Comparison of ENCODE assay signal across 9 mouse cellular contexts in the genomic region with DNA sequence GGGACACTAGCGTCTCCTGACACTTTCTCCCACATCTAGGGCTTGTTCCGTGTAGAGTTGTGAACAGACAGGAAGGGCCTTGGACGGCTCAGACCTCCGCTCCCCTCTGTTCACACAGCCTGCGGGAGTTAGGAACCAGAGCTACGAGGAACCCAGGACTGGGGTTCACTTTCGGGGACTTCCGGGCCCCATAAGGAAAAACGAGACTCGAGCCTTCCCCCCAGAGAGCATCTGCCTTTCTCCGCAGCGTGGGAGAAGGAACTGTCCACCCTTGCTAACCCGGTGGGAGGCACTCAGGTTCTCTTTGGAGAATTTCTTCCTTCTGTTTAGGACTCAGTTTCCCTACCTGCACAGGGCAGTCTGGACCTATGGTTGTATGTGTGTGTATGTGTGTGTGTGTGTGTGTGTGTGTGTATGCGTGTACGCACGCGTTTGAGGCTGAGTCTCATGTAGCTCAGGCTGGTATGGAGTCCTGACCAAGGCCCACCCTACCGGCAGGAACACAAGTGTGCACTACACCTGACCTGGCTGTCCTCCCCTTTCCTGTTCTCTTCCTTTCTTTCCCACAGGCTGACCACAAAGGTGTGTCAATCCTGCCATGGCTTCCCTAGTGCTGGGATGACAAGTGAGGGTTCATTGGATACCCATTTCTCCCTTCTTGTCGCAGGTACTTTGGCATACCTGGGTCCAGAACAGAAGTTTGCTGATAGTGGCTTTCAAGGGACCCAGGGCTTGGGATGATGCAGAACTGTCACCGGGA. TPM values are rescaled to one million over a fixed set of nuclear protein-coding genes. Genes with fewer than 3 reads are reported as not detected.
DNase-seq lines count a peak whose midpoint lies in the region; ATAC-seq lines count a peak whose summit lies in the region.
"Had no signal": no experiment of that assay in that cellular context is flagged by ENCODE, and none has a peak within 500 bp of the region (broad histone marks: within the 10 kb centered on the region; RNA-seq: fewer than 3 reads in every experiment).

No protein-coding gene starts in this region.

- peak overlapping the region; percentile 33; the same call in 1 of the 2 replicates for H3K9ac ChIP-seq in lung, embryonic 16.5 days (ENCODE audit: low read length)
- H3K9ac ChIP-seq in forebrain, embryonic 12.5 days, result peak overlapping the region; percentile 42; the same call in 1 of the 2 replicates
- no peak overlapping the region for H3K9ac ChIP-seq in limb, embryonic 15.5 days
- no peak overlapping the region for H3K9ac ChIP-seq in stomach, embryonic 15.5 days

- peaks cover 34% of the 10 kb centered on the region for H3K27me3 ChIP-seq in lung, embryonic 16.5 days (ENCODE audit: control insufficient read depth, insufficient read depth, low read depth, low read length)
- peaks cover 62% of the 10 kb centered on the region for H3K27me3 ChIP-seq in forebrain, embryonic 12.5 days
- H3K27me3 ChIP-seq in limb, embryonic 15.5 days, result peaks cover 59% of the 10 kb centered on the region
- H3K27me3 ChIP-seq in stomach, embryonic 15.5 days (replicated peaks), result peaks cover 38% of the 10 kb centered on the region

- peak overlapping the region; percentile 24 for H3K4me3 ChIP-seq in lung, embryonic 16.5 days (ENCODE audit: low read length)
- peak overlapping the region; percentile 31 for H3K4me3 ChIP-seq in forebrain, embryonic 12.5 days (replicated peaks)
- H3K4me3 ChIP-seq in limb, embryonic 15.5 days, result peak overlapping the region; percentile 30
- H3K4me3 ChIP-seq in stomach, embryonic 15.5 days (replicated peaks), result peak overlapping the region; percentile 32

- peak overlapping the region; percentile 51 for H3K4me2 ChIP-seq in lung, embryonic 16.5 days (ENCODE audit: low read depth, low read length)
- H3K4me2 ChIP-seq in forebrain, embryonic 12.5 days, result peak overlapping the region; percentile 43; the same call in 1 of the 2 replicates
- H3K4me2 ChIP-seq in limb, embryonic 15.5 days, result peak overlapping the region; percentile 48
- peak overlapping the region; percentile 54 for H3K4me2 ChIP-seq in stomach, embryonic 15.5 days

- H3K27ac ChIP-seq in lung, embryonic 16.5 days (ENCODE audit: low read length), result no peak overlapping the region
- H3K27ac ChIP-seq in forebrain, embryonic 12.5 days, result no peak overlapping the region
- H3K27ac ChIP-seq in limb, embryonic 15.5 days, result no peak overlapping the region
- H3K27ac ChIP-seq in stomach, embryonic 15.5 days, result no peak overlapping the region

- peaks cover 17% of the 10 kb centered on the region for H3K4me1 ChIP-seq in lung, embryonic 16.5 days (replicated peaks; ENCODE audit: control insufficient read depth, insufficient read depth, low read length)
- peaks cover 23% of the 10 kb centered on the region for H3K4me1 ChIP-seq in forebrain, embryonic 12.5 days
- H3K4me1 ChIP-seq in limb, embryonic 15.5 days, result peaks cover 33% of the 10 kb centered on the region
- peaks cover 29% of the 10 kb centered on the region for H3K4me1 ChIP-seq in stomach, embryonic 15.5 days

- H3K36me3 ChIP-seq in lung, embryonic 16.5 days (ENCODE audit: control insufficient read depth, insufficient read depth, low read length), result peaks cover 18% of the 10 kb centered on the region
- peaks cover 32% of the 10 kb centered on the region for H3K36me3 ChIP-seq in forebrain, embryonic 12.5 days (replicated peaks)
- H3K36me3 ChIP-seq in limb, embryonic 15.5 days, result peaks cover 27% of the 10 kb centered on the region
- H3K36me3 ChIP-seq in stomach, embryonic 15.5 days, result peaks cover 17% of the 10 kb centered on the region

- DNase-seq in lung, postnatal 10 days, result no peak
- DNase-seq in layer of hippocampus, adult 18-20 months (ENCODE audit: low spot score in 2 of 2), result no peak
- DNase-seq in adrenal gland, postnatal 14 days, result no peak
- no peak for DNase-seq in spleen, adult 18-20 months

- no peaks in the 10 kb centered on the region for H3K9me3 ChIP-seq in lung, embryonic 16.5 days (ENCODE audit: control insufficient read depth, low read length)
- H3K9me3 ChIP-seq in forebrain, embryonic 12.5 days, result no peaks in the 10 kb centered on the region
- no peaks in the 10 kb centered on the region for H3K9me3 ChIP-seq in limb, embryonic 15.5 days
- no peaks in the 10 kb centered on the region for H3K9me3 ChIP-seq in stomach, embryonic 15.5 days

- 22% methylated on average over 20 of the region's 20 CpGs for WGBS in lung, embryonic 16.5 days
- WGBS in forebrain, embryonic 12.5 days, result 23% methylated on average over 20 of the region's 20 CpGs
- 22% methylated on average over 20 of the region's 20 CpGs for WGBS in limb, embryonic 15.5 days
- WGBS in stomach, embryonic 15.5 days, result 29% methylated on average over 20 of the region's 20 CpGs

- ATAC-seq in lung, embryonic 16.5 days (ENCODE audit: low read depth), result no peak
- ATAC-seq in forebrain, embryonic 12.5 days (ENCODE audit: low FRiP score), result no peak
- ATAC-seq in limb, embryonic 15.5 days (ENCODE audit: insufficient number of reproducible peaks, low FRiP score, low TSS enrichment, low read depth), result no peak
- no peak for ATAC-seq in stomach, embryonic 15.5 days (ENCODE audit: insufficient read depth, low FRiP score, low read depth)

RNA-seq across cellular contexts. Expression of a gene that starts 0.5 kb away (rescaled TPM):
- polyA plus RNA-seq in lung, embryonic 16.5 days (2015; fragmentation: Nextera tagmentation; extraction: Ambion mirVana), result 0.13 and 0.16 TPM in 2 replicates
- polyA plus RNA-seq in forebrain, embryonic 12.5 days (2016; fragmentation: Nextera tagmentation; extraction: Ambion mirVana), result 0.49 and 0.67 TPM in 2 replicates
- polyA plus RNA-seq in limb, embryonic 15.5 days (2015; fragmentation: Nextera tagmentation; extraction: Ambion mirVana), result 0.44 and 0.70 TPM in 2 replicates
- polyA plus RNA-seq in stomach, embryonic 15.5 days (2015; fragmentation: Nextera tagmentation; extraction: Ambion mirVana), result 4.1 and 6.0 TPM in 2 replicates
- total RNA-seq in layer of hippocampus, adult 18-20 months (2021), result 10 to 100 TPM; 11.1 to 12.9 TPM
- total RNA-seq in adrenal gland, postnatal 14 days (2021), result 0.30 TPM in 1 of 2 replicates, not detected in the other
- total RNA-seq: adrenal gland, postnatal 36 days had no signal

RNA-seq across cellular contexts. Expression of a gene that starts 4.1 kb away (rescaled TPM):
- 5,017 and 5,100 TPM in 2 replicates for polyA plus RNA-seq in lung, embryonic 16.5 days (2015; fragmentation: Nextera tagmentation; extraction: Ambion mirVana)
- 2,624 and 2,770 TPM in 2 replicates for polyA plus RNA-seq in forebrain, embryonic 12.5 days (2016; fragmentation: Nextera tagmentation; extraction: Ambion mirVana)
- polyA plus RNA-seq in limb, embryonic 15.5 days (2015; fragmentation: Nextera tagmentation; extraction: Ambion mirVana), result 3,854 and 4,707 TPM in 2 replicates
- 3,920 and 3,932 TPM in 2 replicates for polyA plus RNA-seq in stomach, embryonic 15.5 days (2015; fragmentation: Nextera tagmentation; extraction: Ambion mirVana)
- total RNA-seq in layer of hippocampus, adult 18-20 months (2021), result 100 to 1,000 TPM; 713 to 785 TPM
- 1,399 and 1,708 TPM in 2 replicates for total RNA-seq in adrenal gland, postnatal 14 days (2021)

RNA-seq across cellular contexts. Expression of a gene that starts 12.7 kb away (rescaled TPM):
- polyA plus RNA-seq in lung, embryonic 16.5 days (2015; fragmentation: Nextera tagmentation; extraction: Ambion mirVana), result 45.9 and 49.2 TPM in 2 replicates
- 61.4 and 61.6 TPM in 2 replicates for polyA plus RNA-seq in forebrain, embryonic 12.5 days (2016; fragmentation: Nextera tagmentation; extraction: Ambion mirVana)
- 43.3 and 49.4 TPM in 2 replicates for polyA plus RNA-seq in limb, embryonic 15.5 days (2015; fragmentation: Nextera tagmentation; extraction: Ambion mirVana)
- 39.5 and 44.7 TPM in 2 replicates for polyA plus RNA-seq in stomach, embryonic 15.5 days (2015; fragmentation: Nextera tagmentation; extraction: Ambion mirVana)
- 100 to 1,000 TPM in 1 of 2 experiments, 10 to 100 TPM in 1; 96.3 to 100 TPM for total RNA-seq in layer of hippocampus, adult 18-20 months (2021)
- total RNA-seq in adrenal gland, postnatal 14 days (2021), result 26.2 and 32.1 TPM in 2 replicates

RNA-seq across cellular contexts. Expression of a gene that starts 19.3 kb away (rescaled TPM):
- 99.2 and 106 TPM in 2 replicates for polyA plus RNA-seq in lung, embryonic 16.5 days (2015; fragmentation: Nextera tagmentation; extraction: Ambion mirVana)
- polyA plus RNA-seq in forebrain, embryonic 12.5 days (2016; fragmentation: Nextera tagmentation; extraction: Ambion mirVana), result 154 and 159 TPM in 2 replicates
- polyA plus RNA-seq in limb, embryonic 15.5 days (2015; fragmentation: Nextera tagmentation; extraction: Ambion mirVana), result 95.8 and 101 TPM in 2 replicates
- 90.9 and 91.3 TPM in 2 replicates for polyA plus RNA-seq in stomach, embryonic 15.5 days (2015; fragmentation: Nextera tagmentation; extraction: Ambion mirVana)
- 10 to 100 TPM; 93.2 to 98.5 TPM for total RNA-seq in layer of hippocampus, adult 18-20 months (2021)
- 52.2 and 52.9 TPM in 2 replicates for total RNA-seq in adrenal gland, postnatal 14 days (2021)

RNA-seq across cellular contexts. Expression of a gene that starts 30.0 kb away (rescaled TPM):
- polyA plus RNA-seq in lung, embryonic 16.5 days (2015; fragmentation: Nextera tagmentation; extraction: Ambion mirVana), result 0.40 and 0.99 TPM in 2 replicates
- polyA plus RNA-seq in forebrain, embryonic 12.5 days (2016; fragmentation: Nextera tagmentation; extraction: Ambion mirVana), result 14.4 and 16.3 TPM in 2 replicates
- 2.3 and 3.1 TPM in 2 replicates for polyA plus RNA-seq in limb, embryonic 15.5 days (2015; fragmentation: Nextera tagmentation; extraction: Ambion mirVana)
- 1.5 and 2.1 TPM in 2 replicates for polyA plus RNA-seq in stomach, embryonic 15.5 days (2015; fragmentation: Nextera tagmentation; extraction: Ambion mirVana)
- total RNA-seq in layer of hippocampus, adult 18-20 months (2021), result 10 to 100 TPM; 19.0 to 20.8 TPM
- total RNA-seq in adrenal gland, postnatal 14 days (2021), result 2.9 and 3.8 TPM in 2 replicates

Comparison
In these comparisons a context has a peak if more than half of its experiments do, and no peak if none do; other contexts are left out.
1. H3K9ac ChIP-seq: peak in lung, embryonic 16.5 days (single experiment) and forebrain, embryonic 12.5 days (single experiment); none in limb, embryonic 15.5 days (single experiment) and stomach, embryonic 15.5 days (single experiment).
2. Peak in every context shown above with its lines, with median percentiles within 50 percentile points of each other: H3K4me2 ChIP-seq and H3K4me3 ChIP-seq.